Mouse (Mus musculus) MEL (cell line): ENCODE results near the gene Kctd6.

Source experiments
- BHLHE40 ChIP-seq: IDR thresholded peaks from 2 replicates; pipeline ENCODE4 v1.6.1; 2012; ENCODE audit warnings: low read depth, mild to moderate bottlenecking, inconsistent platforms, low read length, improper control_type of control experiment, borderline replicate concordance
- CHD2 ChIP-seq: IDR thresholded peaks from 2 replicates; pipeline ENCODE4 v1.6.1; 2011; ENCODE audit warnings: low read length, improper control_type of control experiment
- CTCF ChIP-seq, 3 experiments: IDR thresholded peaks in 2 of 3; conservative IDR thresholded peaks in 1 of 3; 2 replicates each; pipeline ENCODE4 v1.5.1; 2011 to 2012; ENCODE audit warnings: low read length in 3 of 3, low read depth in 2 of 3, mild to moderate bottlenecking in 2 of 3, improper control_type of control experiment in 1 of 3, inconsistent platforms in 1 of 3, mixed read lengths in 1 of 3, moderate library complexity in 1 of 3; ENCODE audit not compliant: control insufficient read depth in 1 of 3, insufficient read depth in 1 of 3, poor library complexity in 1 of 3, severe bottlenecking in 1 of 3
- E2F4 ChIP-seq: IDR thresholded peaks from 2 replicates; pipeline ENCODE4 v1.6.1; 2011; ENCODE audit warnings: low read depth, low read length, improper control_type of control experiment, borderline replicate concordance
- EP300 ChIP-seq, 2 experiments: IDR thresholded peaks; 2 replicates each; pipeline ENCODE4 v1.6.1; 2011; ENCODE audit warnings: improper control_type of control experiment in 2 of 2, low read length in 2 of 2, low read depth in 1 of 2, mild to moderate bottlenecking in 1 of 2
- ETS1 ChIP-seq: IDR thresholded peaks from 2 replicates; pipeline ENCODE4 v1.6.1; 2012; ENCODE audit warnings: low read depth, mild to moderate bottlenecking, inconsistent platforms, low read length, improper control_type of control experiment, moderate library complexity
- GABPA ChIP-seq: IDR thresholded peaks from 2 replicates; pipeline ENCODE4 v1.6.1; 2012; ENCODE audit warnings: low read depth, mild to moderate bottlenecking, inconsistent platforms, low read length, improper control_type of control experiment, moderate library complexity
- GATA1 ChIP-seq: IDR thresholded peaks from 2 replicates; pipeline ENCODE4 v1.6.1; 2011; ENCODE audit warnings: low read depth, low read length, improper control_type of control experiment
- MAFK ChIP-seq: IDR thresholded peaks from 2 replicates; pipeline ENCODE4 v1.6.1; 2011; ENCODE audit warnings: low read depth, mild to moderate bottlenecking, low read length, improper control_type of control experiment, borderline replicate concordance
- MEF2A ChIP-seq: IDR thresholded peaks from 2 replicates; pipeline ENCODE4 v1.6.1; 2014; ENCODE audit warnings: low read depth, mild to moderate bottlenecking, inconsistent platforms, low read length, improper control_type of control experiment; ENCODE audit not compliant: poor library complexity, insufficient replicate concordance, severe bottlenecking; ENCODE audit errors: extremely low read depth
- POLR2A ChIP-seq, 2 experiments: IDR thresholded peaks; 2 replicates each; pipeline ENCODE4 v1.6.1; 2011 to 2012; ENCODE audit warnings: low read length in 2 of 2, mild to moderate bottlenecking in 2 of 2, control low read depth in 1 of 2, improper control_type of control experiment in 1 of 2, low read depth in 1 of 2, moderate library complexity in 1 of 2; ENCODE audit not compliant: control insufficient read depth in 1 of 2, insufficient read depth in 1 of 2, poor library complexity in 1 of 2
- RCOR1 ChIP-seq: IDR thresholded peaks from 2 replicates; pipeline ENCODE4 v1.6.1; 2012; ENCODE audit warnings: low read depth, mild to moderate bottlenecking, inconsistent platforms, low read length, improper control_type of control experiment
- USF1 ChIP-seq: IDR thresholded peaks from 2 replicates; pipeline ENCODE4 v1.6.1; 2014; ENCODE audit warnings: low read depth, mild to moderate bottlenecking, inconsistent platforms, low read length, improper control_type of control experiment, moderate library complexity

- TF ChIP-seq CTCF (IDR thresholded peaks at IDR 0.05 in 2 of 3, conservative IDR thresholded peaks at IDR 0.05 in 1 of 3; ENCODE audit: control insufficient read depth in 1 of 3, insufficient read depth in 1 of 3, low read depth in 2 of 3, low read length in 3 of 3, poor library complexity in 1 of 3, severe bottlenecking in 1 of 3) (no peak), GABPA (no peak), CHD2 (no peak), MAFK (no peak), ETS1 (no peak), E2F4 (no peak), USF1 (no peak), RCOR1 (no peak), BHLHE40 (no peak), POLR2A (IDR thresholded peaks at IDR 0.05; ENCODE audit: control insufficient read depth in 1 of 2, insufficient read depth in 1 of 2, low read depth in 1 of 2, low read length in 2 of 2, poor library complexity in 1 of 2) (no peak), MEF2A (no peak), GATA1 (no peak), EP300 (IDR thresholded peaks at IDR 0.05; ENCODE audit: low read depth in 1 of 2, low read length in 2 of 2) (no peak)
Measured at GRCm38 (mm10) chr14:8176251-8176650, 37.7 kb upstream of the Kctd6 start.
